Mouse (Mus musculus): ENCODE measurements around the gene 1700022I11Rik. TPM values are rescaled to one million over a fixed set of nuclear protein-coding genes. Genes with fewer than 3 reads are reported as not detected.
A peak's percentile ranks its signal among the peaks of the same experiment; 100 is the strongest.

1700022I11Rik gene
- polyA plus RNA-seq, 2 experiments, result 0.07 to 0.44 TPM

DNA sequence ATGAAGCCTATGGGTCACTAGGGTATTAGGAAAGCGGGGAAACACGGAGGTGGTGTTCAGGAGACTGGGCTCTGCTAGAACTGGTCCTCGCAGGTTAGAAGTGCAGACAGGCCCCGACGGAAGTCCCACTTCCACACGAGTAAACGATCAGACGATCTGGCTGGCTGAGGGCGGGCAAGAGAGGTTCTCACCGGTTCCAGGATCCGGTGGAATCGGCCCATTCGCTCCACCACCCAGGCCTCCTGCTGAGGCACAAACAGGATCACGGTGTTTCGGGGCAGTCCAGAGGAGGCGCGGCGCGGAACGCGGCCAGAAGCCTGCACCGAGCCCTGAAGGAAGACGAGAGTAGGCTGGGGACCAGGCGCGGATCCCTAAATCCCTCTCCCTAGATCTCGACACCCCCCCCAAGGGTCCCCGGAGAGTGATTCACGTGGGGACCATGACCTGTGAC, 61.4 kb downstream of the 1700022I11Rik start:
- Histone ChIP-seq H3K4me2 (ENCODE audit: low read depth) (peak overlapping the region; percentile 86), H3K27me3 (ENCODE audit: control insufficient read depth, insufficient read depth, low read length) (no peaks in the 10 kb centered on the region), H3K27ac (peak overlapping the region; percentile 65), H3K9me3 (ENCODE audit: control insufficient read depth, low read length) (no peaks in the 10 kb centered on the region), H3K4me1 (replicated peaks; ENCODE audit: control insufficient read depth in 2 of 2, insufficient read depth in 2 of 2, low read length in 1 of 2) (peaks cover 7 to 17% of the 10 kb centered on the region in 2 experiments), H3K36me3 (replicated peaks; ENCODE audit: control insufficient read depth, insufficient read depth, low read depth) (peaks cover 36% of the 10 kb centered on the region), H3K9ac (replicated peaks) (peak overlapping the region; percentile 91), H3K4me3 (ENCODE audit: insufficient read depth in 1 of 2, low read depth in 2 of 2, low read length in 2 of 2) (peak overlapping the region; percentile 77 to 90)
- ATAC-seq (ENCODE audit: insufficient read depth), result peak; percentile 73
- under 1% methylated on average over 28 of the region's 28 CpGs for WGBS (ENCODE audit: insufficient replicate concordance)
- TF ChIP-seq CTCF (IDR thresholded peaks at IDR 0.05; ENCODE audit: low read depth) (no peak), EP300 (IDR thresholded peaks at IDR 0.05; ENCODE audit: low read depth) (no peak)
- DNase-seq (ENCODE audit: low read depth in 3 of 3, low spot score in 3 of 3), result no peak

DNA sequence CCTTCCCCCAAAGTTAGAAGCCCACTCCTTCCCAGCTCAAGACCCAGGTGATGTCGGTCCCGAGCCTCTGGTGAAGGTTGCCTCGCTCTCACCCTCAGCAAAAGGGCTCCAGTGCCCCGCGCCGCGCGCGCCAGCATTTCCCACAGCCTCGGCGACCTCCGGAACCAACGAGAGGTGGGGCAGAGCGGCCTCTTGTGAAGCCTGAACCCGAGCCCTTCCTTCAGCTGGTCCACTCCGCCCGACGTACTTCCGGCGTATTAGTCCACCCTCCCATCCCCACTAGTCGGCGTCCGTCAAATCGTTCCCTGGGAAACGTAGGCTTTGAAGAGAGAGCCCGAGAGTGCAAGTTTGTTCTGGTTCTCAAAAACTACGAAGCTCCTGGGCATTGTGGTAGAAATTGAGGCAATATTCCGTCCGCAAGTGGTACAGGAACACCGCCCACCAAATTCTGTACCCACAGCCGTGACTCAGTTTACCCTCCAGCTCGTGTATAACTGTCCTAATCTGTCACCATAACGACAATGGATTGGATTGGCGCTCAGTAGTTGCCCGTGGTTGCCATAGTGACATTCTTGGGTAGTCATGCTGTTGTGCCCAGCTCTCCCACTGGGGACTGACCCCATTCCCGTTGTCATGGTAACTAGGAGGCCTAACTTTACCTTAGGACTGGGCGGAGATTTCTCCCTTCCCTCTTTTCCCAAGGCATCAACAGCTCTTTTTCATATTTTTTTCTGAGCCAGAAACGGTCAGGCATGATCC, 62.0 kb downstream of the 1700022I11Rik start, which contains the start of gene Stoml2:
Gene Stoml2 (minus strand): TSS at position 474 of the 759 bp plus-strand sequence.
- H3K9me3 ChIP-seq (ENCODE audit: control insufficient read depth, low read length), result no peaks in the 10 kb centered on the region
- H3K27ac ChIP-seq, result peak within 1 kb of the TSS; percentile 65
- 2% methylated on average over 38 of the region's 38 CpGs for WGBS (ENCODE audit: insufficient replicate concordance)
- H3K27me3 ChIP-seq (ENCODE audit: control insufficient read depth, insufficient read depth, low read length), result no peaks in the 10 kb centered on the region
- ATAC-seq (ENCODE audit: insufficient read depth) (peak; percentile 96), DNase-seq (ENCODE audit: low read depth in 3 of 3, low spot score in 3 of 3) (peak; percentile 91 to 94 (median 92))
- peak; percentile 73 for TF ChIP-seq CTCF (IDR thresholded peaks at IDR 0.05; ENCODE audit: low read depth)
- TF ChIP-seq EP300 (IDR thresholded peaks at IDR 0.05; ENCODE audit: low read depth), result no peak
- peaks cover 7 to 14% of the 10 kb centered on the region in 2 experiments for H3K4me1 ChIP-seq (replicated peaks; ENCODE audit: control insufficient read depth in 2 of 2, insufficient read depth in 2 of 2, low read length in 1 of 2)
- H3K36me3 ChIP-seq (replicated peaks; ENCODE audit: control insufficient read depth, insufficient read depth, low read depth), result peaks cover 42% of the 10 kb centered on the region
- H3K4me3 ChIP-seq (ENCODE audit: insufficient read depth in 1 of 2, low read depth in 2 of 2, low read length in 2 of 2), result peak within 1 kb of the TSS; percentile 77 to 90
- H3K9ac ChIP-seq (replicated peaks), result peak within 1 kb of the TSS; percentile 91
- H3K4me2 ChIP-seq (ENCODE audit: low read depth), result peak within 1 kb of the TSS; percentile 86

DNA sequence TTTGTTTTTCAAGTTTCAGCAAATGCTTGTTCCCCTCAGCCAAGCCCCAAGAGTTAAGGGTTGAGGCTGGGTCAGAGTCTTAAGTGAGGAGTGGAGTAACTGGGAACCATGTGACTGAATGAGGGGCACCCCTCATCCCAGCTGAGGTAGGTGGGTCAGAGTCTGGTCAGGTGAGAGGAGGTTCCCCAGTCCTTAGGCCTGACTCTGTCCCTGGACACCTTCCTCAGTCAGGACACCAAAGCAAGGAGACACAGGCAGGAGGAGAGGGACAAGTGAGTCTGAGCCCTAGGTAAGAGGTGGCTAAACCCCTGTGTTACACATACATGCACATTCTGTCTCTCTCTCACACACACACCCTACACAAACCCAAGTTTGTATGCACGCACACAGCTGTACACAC, 63.1 kb downstream of the 1700022I11Rik start:
- H3K4me1 ChIP-seq (replicated peaks; ENCODE audit: control insufficient read depth in 2 of 2, insufficient read depth in 2 of 2, low read length in 1 of 2), result peaks cover 18 to 23% of the 10 kb centered on the region in 2 experiments
- WGBS (ENCODE audit: insufficient replicate concordance), result 86% methylated on average over 1 of the region's 1 CpGs

More for the DNA sequence above, 63.1 kb downstream of the 1700022I11Rik start:
- H3K36me3 ChIP-seq (replicated peaks; ENCODE audit: control insufficient read depth, insufficient read depth, low read depth), result peaks cover 39% of the 10 kb centered on the region
- H3K9me3 ChIP-seq (ENCODE audit: control insufficient read depth, low read length), result no peaks in the 10 kb centered on the region
- no peaks in the 10 kb centered on the region for H3K27me3 ChIP-seq (ENCODE audit: control insufficient read depth, insufficient read depth, low read length)
- ATAC-seq (ENCODE audit: insufficient read depth) (no peak), DNase-seq (ENCODE audit: low read depth in 3 of 3, low spot score in 3 of 3) (no peak)
- no peak overlapping the region for H3K4me3 ChIP-seq (ENCODE audit: insufficient read depth in 1 of 2, low read depth in 2 of 2, low read length in 2 of 2)
- no peak overlapping the region for H3K4me2 ChIP-seq (ENCODE audit: low read depth)
- no peak overlapping the region for H3K9ac ChIP-seq (replicated peaks)
- H3K27ac ChIP-seq, result no peak overlapping the region
- TF ChIP-seq EP300 (IDR thresholded peaks at IDR 0.05; ENCODE audit: low read depth) (no peak), CTCF (IDR thresholded peaks at IDR 0.05; ENCODE audit: low read depth) (no peak)

Other genes starting within 250 kb of the 1700022I11Rik start
- gene 4930578G10Rik, start 234.1 kb upstream of the 1700022I11Rik start, polyA plus RNA-seq (2012; rRNA removed), result not detected in 2 replicates
- gene 4930578G10Rik, start 234.1 kb upstream of the 1700022I11Rik start, polyA plus RNA-seq (2014; fragmentation: Nextera tagmentation; extraction: Ambion mirVana), result not detected in 2 replicates
- not detected in 2 replicates for gene Ccl19, start 213.0 kb upstream of the 1700022I11Rik start, polyA plus RNA-seq (2012; rRNA removed)
- gene Ccl19, start 213.0 kb upstream of the 1700022I11Rik start, polyA plus RNA-seq (2014; fragmentation: Nextera tagmentation; extraction: Ambion mirVana), result not detected in 2 replicates
- gene Ccl21a, start 195.6 kb upstream of the 1700022I11Rik start, polyA plus RNA-seq (2012; rRNA removed), result 0.10 and 0.14 TPM in 2 replicates
- gene Ccl21a, start 195.6 kb upstream of the 1700022I11Rik start, polyA plus RNA-seq (2014; fragmentation: Nextera tagmentation; extraction: Ambion mirVana), result not detected in 2 replicates
- gene Fam205a1, start 115.7 kb upstream of the 1700022I11Rik start, polyA plus RNA-seq (2012; rRNA removed), result 0.21 and 0.22 TPM in 2 replicates
- 0.04 and 0.28 TPM in 2 replicates for gene Fam205a1, start 115.7 kb upstream of the 1700022I11Rik start, polyA plus RNA-seq (2014; fragmentation: Nextera tagmentation; extraction: Ambion mirVana)
- gene Gm12394, start 112.8 kb upstream of the 1700022I11Rik start, polyA plus RNA-seq (2012; rRNA removed), result 0.01 TPM in 1 of 2 replicates, not detected in the other
- 0.05 TPM in 1 of 2 replicates, not detected in the other for gene Gm12394, start 112.8 kb upstream of the 1700022I11Rik start, polyA plus RNA-seq (2014; fragmentation: Nextera tagmentation; extraction: Ambion mirVana)
- gene Fam205c, start 95.4 kb upstream of the 1700022I11Rik start, polyA plus RNA-seq (2012; rRNA removed), result 0.06 and 0.07 TPM in 2 replicates
- gene Fam205c, start 95.4 kb upstream of the 1700022I11Rik start, polyA plus RNA-seq (2014; fragmentation: Nextera tagmentation; extraction: Ambion mirVana), result 0.15 and 0.30 TPM in 2 replicates
- 0.12 and 0.16 TPM in 2 replicates for gene Phf24, start 52.9 kb upstream of the 1700022I11Rik start, polyA plus RNA-seq (2012; rRNA removed)
- 0.08 and 0.14 TPM in 2 replicates for gene Phf24, start 52.9 kb upstream of the 1700022I11Rik start, polyA plus RNA-seq (2014; fragmentation: Nextera tagmentation; extraction: Ambion mirVana)
- gene Dnajb5, start 19.8 kb upstream of the 1700022I11Rik start, polyA plus RNA-seq (2012; rRNA removed), result 0.90 and 1.3 TPM in 2 replicates
- gene Dnajb5, start 19.8 kb upstream of the 1700022I11Rik start, polyA plus RNA-seq (2014; fragmentation: Nextera tagmentation; extraction: Ambion mirVana), result 0.43 and 0.54 TPM in 2 replicates
- gene Vcp, start 30.9 kb downstream of the 1700022I11Rik start, polyA plus RNA-seq (2012; rRNA removed), result 48.9 and 80.0 TPM in 2 replicates
- gene Vcp, start 30.9 kb downstream of the 1700022I11Rik start, polyA plus RNA-seq (2014; fragmentation: Nextera tagmentation; extraction: Ambion mirVana), result 176 and 191 TPM in 2 replicates
- 8.2 and 9.9 TPM in 2 replicates for gene Fancg, start 40.9 kb downstream of the 1700022I11Rik start, polyA plus RNA-seq (2012; rRNA removed)
- gene Fancg, start 40.9 kb downstream of the 1700022I11Rik start, polyA plus RNA-seq (2014; fragmentation: Nextera tagmentation; extraction: Ambion mirVana), result 8.3 and 10.0 TPM in 2 replicates
- gene Pigo, start 56.2 kb downstream of the 1700022I11Rik start, polyA plus RNA-seq (2012; rRNA removed), result 9.2 and 10.4 TPM in 2 replicates
- 8.3 and 11.0 TPM in 2 replicates for gene Pigo, start 56.2 kb downstream of the 1700022I11Rik start, polyA plus RNA-seq (2014; fragmentation: Nextera tagmentation; extraction: Ambion mirVana)
- 55.8 and 83.2 TPM in 2 replicates for gene Stoml2, start 62.1 kb downstream of the 1700022I11Rik start, polyA plus RNA-seq (2012; rRNA removed)
- gene Stoml2, start 62.1 kb downstream of the 1700022I11Rik start, polyA plus RNA-seq (2014; fragmentation: Nextera tagmentation; extraction: Ambion mirVana), result 200 and 229 TPM in 2 replicates
- gene Fam214b, start 76.6 kb downstream of the 1700022I11Rik start, polyA plus RNA-seq (2012; rRNA removed), result 22.2 and 25.8 TPM in 2 replicates
- 16.9 and 20.9 TPM in 2 replicates for gene Fam214b, start 76.6 kb downstream of the 1700022I11Rik start, polyA plus RNA-seq (2014; fragmentation: Nextera tagmentation; extraction: Ambion mirVana)
- gene Unc13b, start 89.3 kb downstream of the 1700022I11Rik start, polyA plus RNA-seq (2012; rRNA removed), result 0.59 and 0.73 TPM in 2 replicates
- 0.19 and 0.37 TPM in 2 replicates for gene Unc13b, start 89.3 kb downstream of the 1700022I11Rik start, polyA plus RNA-seq (2014; fragmentation: Nextera tagmentation; extraction: Ambion mirVana)

Measured in liver, embryonic 14.5 days (tissue).